Mouse (Mus musculus): Measurements from ENCODE around the gene Chmp4b. TPM values are rescaled to one million over a fixed set of nuclear protein-coding genes. Genes with fewer than 3 reads are reported as not detected.

The Chmp4b gene
- total and polyA plus RNA-seq, 2 experiments, result 37.6 to 57.7 TPM

DNA sequence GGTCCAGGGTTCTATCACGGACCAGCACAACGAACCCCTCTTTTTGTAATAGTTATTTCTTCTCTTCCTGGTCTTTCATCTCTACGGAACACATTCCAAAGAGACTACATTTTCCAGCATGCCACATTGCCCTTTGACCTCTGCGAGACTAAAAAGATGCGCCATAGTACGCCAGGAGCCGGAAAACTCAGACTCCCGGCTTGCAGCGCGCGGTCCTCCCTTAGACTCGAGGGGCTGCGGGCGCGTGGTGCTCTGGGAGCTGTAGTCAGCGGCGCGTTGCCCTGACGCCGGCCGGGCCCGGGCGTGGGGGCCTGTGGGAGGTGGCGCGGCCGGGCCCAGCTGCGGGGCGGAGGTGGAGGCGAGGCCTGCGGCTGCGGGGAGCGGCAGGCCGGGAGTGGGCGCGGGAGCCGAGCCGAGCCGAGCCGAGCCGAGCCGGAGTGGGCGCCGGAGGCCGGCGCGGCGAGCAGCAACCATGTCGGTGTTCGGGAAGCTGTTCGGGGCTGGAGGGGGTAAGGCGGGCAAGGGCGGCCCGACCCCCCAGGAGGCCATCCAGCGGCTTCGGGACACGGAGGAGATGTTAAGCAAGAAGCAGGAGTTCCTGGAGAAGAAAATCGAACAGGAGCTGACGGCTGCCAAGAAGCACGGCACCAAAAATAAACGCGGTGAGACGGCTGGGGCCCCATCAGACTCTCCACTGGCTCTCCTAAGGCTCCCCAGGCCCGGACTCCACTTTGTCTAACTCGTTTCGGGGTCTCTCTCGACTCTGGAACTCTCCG lies 5.4 kb downstream of the Chmp4b start:
- Histone ChIP-seq H3K4me3 (ENCODE audit: insufficient read depth, low read depth, low read length) (peak overlapping the region; percentile 96), H3K4me1 (ENCODE audit: control insufficient read depth, insufficient read depth, low read length) (peaks cover 13% of the 10 kb centered on the region), H3K79me2 (ENCODE audit: control insufficient read depth, insufficient read depth, low read length) (peaks cover 29% of the 10 kb centered on the region), H3K36me3 (ENCODE audit: control insufficient read depth, insufficient read depth, low read length) (peaks cover 2% of the 10 kb centered on the region; the same call in 1 of the 2 replicates), H3K27me3 (ENCODE audit: control insufficient read depth, insufficient read depth, low read length) (no peaks in the 10 kb centered on the region), H3K9ac (ENCODE audit: low read depth, low read length) (peak overlapping the region; percentile 98), H3K27ac (replicated peaks; ENCODE audit: insufficient read depth, low read depth, low read length) (peak overlapping the region; percentile 81)
- WGBS, result under 1% methylated on average over 65 of the region's 67 CpGs
- DNase-seq (ENCODE audit: extremely low read depth, low read depth, low spot score), result peak; percentile 94
- no peak for TF ChIP-seq POLR2A (IDR thresholded peaks at IDR 0.05; ENCODE audit: extremely low read depth, insufficient read depth, low read length)
- TF ChIP-seq CTCF (IDR thresholded peaks at IDR 0.05; ENCODE audit: low read depth, low read length), result no peak

DNA sequence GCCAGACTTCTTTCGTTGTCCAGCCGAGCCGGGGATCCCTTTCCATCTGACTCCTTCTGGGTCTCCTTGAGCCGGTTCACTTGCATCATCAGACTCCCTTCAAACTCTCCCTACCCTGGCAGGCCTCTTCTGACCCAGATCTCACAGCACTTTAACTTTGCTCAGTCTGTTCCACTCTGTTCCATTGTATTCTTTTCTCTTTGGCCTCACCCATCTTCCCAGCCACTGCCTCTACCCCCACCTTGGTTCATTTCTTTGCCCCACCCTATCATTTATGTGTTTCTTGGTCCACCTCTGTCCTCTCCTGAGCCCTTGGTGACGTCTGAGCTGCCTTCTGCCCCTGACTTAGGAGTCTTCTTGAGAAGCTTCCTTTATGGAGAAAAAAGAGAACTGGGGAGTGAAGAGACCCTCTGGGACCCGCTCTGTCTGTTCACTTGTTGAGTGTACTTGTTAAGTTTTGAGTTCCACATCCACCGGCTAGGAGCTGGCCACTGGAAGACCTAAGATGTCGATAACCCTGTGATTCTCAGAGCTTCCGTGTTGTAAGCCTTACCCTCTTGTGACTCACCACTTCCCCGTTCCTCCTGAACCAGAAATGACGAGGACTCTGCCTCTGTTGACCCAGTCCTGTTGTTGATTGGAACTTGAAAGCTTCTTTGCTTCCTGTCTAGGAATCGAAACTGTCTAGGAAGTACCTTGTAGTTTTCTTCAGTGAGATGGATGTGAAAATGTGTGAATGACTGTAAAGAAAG lies 6.2 kb downstream of the Chmp4b start:
- Histone ChIP-seq H3K27me3 (ENCODE audit: control insufficient read depth, insufficient read depth, low read length) (no peaks in the 10 kb centered on the region), H3K4me3 (ENCODE audit: insufficient read depth, low read depth, low read length) (peak overlapping the region; percentile 96), H3K9ac (ENCODE audit: low read depth, low read length) (peak overlapping the region; percentile 98), H3K27ac (replicated peaks; ENCODE audit: insufficient read depth, low read depth, low read length) (peak overlapping the region; percentile 81), H3K79me2 (ENCODE audit: control insufficient read depth, insufficient read depth, low read length) (peaks cover 33% of the 10 kb centered on the region), H3K36me3 (ENCODE audit: control insufficient read depth, insufficient read depth, low read length) (peaks cover 2% of the 10 kb centered on the region; the same call in 1 of the 2 replicates), H3K4me1 (ENCODE audit: control insufficient read depth, insufficient read depth, low read length) (peaks cover 13% of the 10 kb centered on the region)
- no peak for TF ChIP-seq CTCF (IDR thresholded peaks at IDR 0.05; ENCODE audit: low read depth, low read length)
- TF ChIP-seq POLR2A (IDR thresholded peaks at IDR 0.05; ENCODE audit: extremely low read depth, insufficient read depth, low read length), result no peak
- 3% methylated on average over 12 of the region's 12 CpGs for WGBS
- peak; percentile 65 for DNase-seq (ENCODE audit: extremely low read depth, low read depth, low spot score)

DNA sequence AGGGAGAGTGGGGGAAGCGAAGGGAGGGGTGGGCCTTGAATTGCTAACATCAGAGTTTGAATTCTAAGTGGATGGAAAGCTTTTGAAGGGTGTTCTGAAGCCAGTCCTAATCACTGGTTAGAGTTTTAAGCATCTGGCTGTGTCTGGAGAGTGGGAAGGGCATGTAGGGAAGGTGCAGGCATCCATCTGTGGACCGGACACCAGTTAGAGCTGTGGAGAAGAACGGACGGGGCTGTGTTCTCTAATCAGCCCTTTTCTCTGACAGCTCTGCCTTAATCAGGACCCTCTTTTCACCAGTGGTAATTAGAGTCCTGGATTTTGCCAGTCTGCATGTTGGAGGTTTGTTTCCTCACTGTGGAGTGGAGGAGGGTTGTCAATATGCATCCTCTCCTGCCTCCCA lies 7.6 kb downstream of the Chmp4b start:
- Histone ChIP-seq H3K4me1 (ENCODE audit: control insufficient read depth, insufficient read depth, low read length) (peaks cover 13% of the 10 kb centered on the region), H3K36me3 (ENCODE audit: control insufficient read depth, insufficient read depth, low read length) (peaks cover 2% of the 10 kb centered on the region; the same call in 1 of the 2 replicates), H3K79me2 (ENCODE audit: control insufficient read depth, insufficient read depth, low read length) (peaks cover 36% of the 10 kb centered on the region), H3K4me3 (ENCODE audit: insufficient read depth, low read depth, low read length) (no peak overlapping the region), H3K9ac (ENCODE audit: low read depth, low read length) (no peak overlapping the region), H3K27ac (replicated peaks; ENCODE audit: insufficient read depth, low read depth, low read length) (no peak overlapping the region), H3K27me3 (ENCODE audit: control insufficient read depth, insufficient read depth, low read length) (no peaks in the 10 kb centered on the region)
- TF ChIP-seq POLR2A (IDR thresholded peaks at IDR 0.05; ENCODE audit: extremely low read depth, insufficient read depth, low read length), result no peak
- no peak for TF ChIP-seq CTCF (IDR thresholded peaks at IDR 0.05; ENCODE audit: low read depth, low read length)
- 85% methylated on average over 4 of the region's 4 CpGs for WGBS
- no peak for DNase-seq (ENCODE audit: extremely low read depth, low read depth, low spot score)

DNA sequence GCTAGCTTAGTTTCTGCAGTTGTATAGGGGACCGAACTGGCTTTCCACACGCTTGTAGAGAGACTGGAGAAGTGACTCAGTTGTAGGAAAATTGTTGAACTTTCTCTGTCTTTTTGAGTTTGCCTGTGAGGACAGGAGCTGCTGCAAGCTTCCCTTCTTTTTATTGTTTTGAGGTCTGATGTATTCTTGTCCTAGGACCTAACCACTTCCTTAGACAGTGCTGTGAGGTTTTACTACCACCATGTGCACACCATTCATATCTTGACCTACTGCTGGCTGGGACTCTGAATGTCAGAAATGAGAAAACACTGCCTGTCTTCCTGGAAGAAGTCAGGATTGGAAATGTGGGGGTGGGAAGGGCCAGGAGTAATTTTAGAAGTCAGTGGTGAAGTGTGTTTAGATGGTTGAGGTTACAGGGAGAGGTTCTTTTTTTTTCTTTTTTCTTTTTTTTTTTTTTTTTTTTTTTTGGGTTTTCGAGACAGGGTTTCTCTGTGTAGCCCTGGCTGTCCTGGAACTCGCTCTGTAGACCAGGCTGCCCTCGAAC lies 8.1 kb downstream of the Chmp4b start:
- no peak for DNase-seq (ENCODE audit: extremely low read depth, low read depth, low spot score)
- TF ChIP-seq POLR2A (IDR thresholded peaks at IDR 0.05; ENCODE audit: extremely low read depth, insufficient read depth, low read length) (no peak), CTCF (IDR thresholded peaks at IDR 0.05; ENCODE audit: low read depth, low read length) (no peak)
- 88% methylated on average over 4 of the region's 5 CpGs for WGBS
- Histone ChIP-seq H3K4me3 (ENCODE audit: insufficient read depth, low read depth, low read length) (no peak overlapping the region), H3K9ac (ENCODE audit: low read depth, low read length) (no peak overlapping the region), H3K79me2 (ENCODE audit: control insufficient read depth, insufficient read depth, low read length) (peaks cover 41% of the 10 kb centered on the region), H3K36me3 (ENCODE audit: control insufficient read depth, insufficient read depth, low read length) (peaks cover 2% of the 10 kb centered on the region; the same call in 1 of the 2 replicates), H3K27me3 (ENCODE audit: control insufficient read depth, insufficient read depth, low read length) (no peaks in the 10 kb centered on the region), H3K27ac (replicated peaks; ENCODE audit: insufficient read depth, low read depth, low read length) (no peak overlapping the region), H3K4me1 (ENCODE audit: control insufficient read depth, insufficient read depth, low read length) (peaks cover 13% of the 10 kb centered on the region)

DNA sequence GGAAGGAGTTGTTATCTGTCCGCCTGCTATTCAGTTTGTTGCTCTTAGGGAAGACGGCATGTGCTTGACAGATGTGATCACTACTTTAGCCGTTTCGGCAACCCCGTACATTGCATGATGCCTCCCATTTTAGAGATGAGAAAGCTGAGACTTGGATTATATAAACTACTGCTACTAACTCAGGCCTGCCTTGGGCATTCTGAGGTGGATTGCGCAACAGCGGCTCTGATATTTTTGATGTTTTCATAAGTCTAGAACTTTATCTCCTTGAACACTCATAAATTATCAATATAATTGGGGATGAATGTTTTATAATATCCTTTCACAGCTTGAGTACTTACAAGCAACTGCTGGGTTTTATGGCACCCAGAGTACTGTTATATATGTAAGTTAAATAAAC lies 17.2 kb downstream of the Chmp4b start:
- 88% methylated on average over 7 of the region's 7 CpGs for WGBS

More for the DNA sequence above, 17.2 kb downstream of the Chmp4b start:
- Histone ChIP-seq H3K36me3 (ENCODE audit: control insufficient read depth, insufficient read depth, low read length) (0 out of 2 replicates have a peak, but pooled peaks cover 2% of the 10 kb centered on the region), H3K79me2 (ENCODE audit: control insufficient read depth, insufficient read depth, low read length) (peaks cover 51% of the 10 kb centered on the region; the same call in 1 of the 2 replicates), H3K4me3 (ENCODE audit: insufficient read depth, low read depth, low read length) (no peak overlapping the region), H3K27me3 (ENCODE audit: control insufficient read depth, insufficient read depth, low read length) (no peaks in the 10 kb centered on the region), H3K27ac (replicated peaks; ENCODE audit: insufficient read depth, low read depth, low read length) (no peak overlapping the region), H3K9ac (ENCODE audit: low read depth, low read length) (no peak overlapping the region), H3K4me1 (ENCODE audit: control insufficient read depth, insufficient read depth, low read length) (no peaks in the 10 kb centered on the region)
- no peak for DNase-seq (ENCODE audit: extremely low read depth, low read depth, low spot score)
- TF ChIP-seq POLR2A (IDR thresholded peaks at IDR 0.05; ENCODE audit: extremely low read depth, insufficient read depth, low read length), result no peak
- no peak for TF ChIP-seq CTCF (IDR thresholded peaks at IDR 0.05; ENCODE audit: low read depth, low read length)

Data from liver, adult 2 months (tissue).